Mouse (Mus musculus): Measurements from ENCODE around the gene Scarb2. TPM values are rescaled to one million over a fixed set of nuclear protein-coding genes. Genes with fewer than 3 reads are reported as not detected.

Gene Scarb2
- polyA plus RNA-seq, 1 experiment from 2014 or later: 18.8 TPM

DNA sequence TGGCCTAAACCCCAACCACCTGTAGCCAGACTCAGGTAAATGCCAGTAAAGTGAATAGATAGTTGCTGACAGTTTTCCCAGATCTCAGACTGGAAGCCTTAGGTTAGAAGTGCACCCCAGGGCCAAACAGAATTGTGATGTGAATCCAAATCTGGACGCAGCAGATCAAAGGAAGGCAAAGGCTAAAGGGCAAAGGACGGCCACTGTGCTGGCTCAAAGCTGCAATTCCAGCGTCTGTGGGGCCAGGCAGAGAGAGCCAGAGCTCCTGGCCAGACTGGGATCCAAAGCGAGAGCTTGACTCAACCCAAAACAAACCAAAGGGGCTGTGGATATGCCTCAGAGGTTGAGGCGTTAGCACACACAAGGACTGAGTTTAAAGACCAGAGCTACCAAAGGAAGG is 47.9 kb downstream of the Scarb2 start:
- Histone ChIP-seq H3K9me3 (no peaks in the 10 kb centered on the region), H3K36me3 (peaks cover 49% of the 10 kb centered on the region), H3K9ac (no peak overlapping the region), H3K4me2 (no peak overlapping the region), H3K27ac (replicated peaks) (no peak overlapping the region), H3K27me3 (no peaks in the 10 kb centered on the region), H3K4me3 (no peak overlapping the region), H3K4me1 (replicated peaks) (no peaks in the 10 kb centered on the region)
- no peak for ATAC-seq (ENCODE audit: low read depth)
- WGBS: 50% methylated on average over 5 of the region's 5 CpGs

DNA sequence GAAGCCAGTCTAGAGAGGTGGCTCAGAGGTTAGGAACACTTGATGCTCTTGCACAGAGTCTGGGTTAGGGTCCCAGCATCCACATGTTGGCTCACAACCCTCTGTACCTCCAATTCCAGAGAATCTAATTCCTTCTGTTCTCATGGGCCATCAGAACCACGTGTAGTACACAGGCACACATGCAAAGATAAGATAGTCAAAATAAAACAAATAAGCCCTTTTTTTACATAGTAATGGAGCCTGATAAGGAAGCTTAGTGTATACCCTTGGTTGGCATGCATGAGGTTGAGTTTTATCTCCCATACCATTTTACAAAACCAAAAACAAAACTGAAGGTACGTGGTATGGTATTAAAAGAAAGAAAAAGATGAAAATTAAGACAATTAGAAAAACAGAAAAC is 49.2 kb downstream of the Scarb2 start:
- no peaks in the 10 kb centered on the region for H3K27me3 ChIP-seq
- H3K9me3 ChIP-seq: no peaks in the 10 kb centered on the region
- no peak overlapping the region for H3K27ac ChIP-seq (replicated peaks)
- ATAC-seq (ENCODE audit: low read depth): no peak
- 82% methylated on average over 2 of the region's 2 CpGs for WGBS
- peaks cover 61% of the 10 kb centered on the region for H3K36me3 ChIP-seq
- no peak overlapping the region for H3K9ac ChIP-seq
- no peak overlapping the region for H3K4me3 ChIP-seq
- H3K4me1 ChIP-seq (replicated peaks): no peaks in the 10 kb centered on the region
- no peak overlapping the region for H3K4me2 ChIP-seq

- no peak overlapping the region for H3K9ac ChIP-seq
- no peak overlapping the region for H3K4me3 ChIP-seq
- peaks cover 81% of the 10 kb centered on the region for H3K36me3 ChIP-seq
- H3K9me3 ChIP-seq: no peaks in the 10 kb centered on the region
- H3K4me2 ChIP-seq: no peak overlapping the region
- no peaks in the 10 kb centered on the region for H3K4me1 ChIP-seq (replicated peaks)
- H3K27me3 ChIP-seq: no peaks in the 10 kb centered on the region
- ATAC-seq (ENCODE audit: low read depth): no peak
- H3K27ac ChIP-seq (replicated peaks): no peak overlapping the region
- 94% methylated on average over 5 of the region's 5 CpGs for WGBS
Measured at GRCm38 (mm10) chr5:92452876-92453275, 53.8 kb downstream of the Scarb2 start.

- Histone ChIP-seq H3K4me3 (no peak overlapping the region), H3K27ac (replicated peaks) (no peak overlapping the region), H3K9me3 (no peaks in the 10 kb centered on the region), H3K4me2 (no peak overlapping the region), H3K9ac (no peak overlapping the region), H3K4me1 (replicated peaks) (no peaks in the 10 kb centered on the region), H3K36me3 (peaks cover 90% of the 10 kb centered on the region), H3K27me3 (no peaks in the 10 kb centered on the region)
- WGBS: 91% methylated on average over 5 of the region's 5 CpGs
- ATAC-seq (ENCODE audit: low read depth): no peak
Measured at GRCm38 (mm10) chr5:92446736-92447135, 59.9 kb downstream of the Scarb2 start.

GRCm38 (mm10) chr5:92445016-92445415 is 61.6 kb downstream of the Scarb2 start:
- ATAC-seq (ENCODE audit: low read depth): no peak
- 93% methylated on average over 2 of the region's 2 CpGs for WGBS
- H3K4me1 ChIP-seq (replicated peaks): no peaks in the 10 kb centered on the region
- H3K9me3 ChIP-seq: no peaks in the 10 kb centered on the region
- no peak overlapping the region for H3K4me2 ChIP-seq
- H3K36me3 ChIP-seq: peaks cover 83% of the 10 kb centered on the region
- H3K27me3 ChIP-seq: no peaks in the 10 kb centered on the region
- no peak overlapping the region for H3K4me3 ChIP-seq
- H3K27ac ChIP-seq (replicated peaks): no peak overlapping the region
- no peak overlapping the region for H3K9ac ChIP-seq

- Histone ChIP-seq H3K4me3 (no peak overlapping the region), H3K9ac (no peak overlapping the region), H3K27ac (replicated peaks) (no peak overlapping the region), H3K9me3 (no peaks in the 10 kb centered on the region), H3K27me3 (no peaks in the 10 kb centered on the region), H3K36me3 (peaks cover 62% of the 10 kb centered on the region), H3K4me1 (replicated peaks) (no peaks in the 10 kb centered on the region), H3K4me2 (no peak overlapping the region)
- WGBS: 93% methylated on average over 7 of the region's 7 CpGs
- no peak for ATAC-seq (ENCODE audit: low read depth)
Measured at GRCm38 (mm10) chr5:92442914-92443313, 63.7 kb downstream of the Scarb2 start.

GRCm38 (mm10) chr5:92441494-92441893 is 65.1 kb downstream of the Scarb2 start:
- Histone ChIP-seq H3K4me2 (no peak overlapping the region), H3K9me3 (no peaks in the 10 kb centered on the region), H3K4me3 (no peak overlapping the region), H3K36me3 (peaks cover 47% of the 10 kb centered on the region), H3K27me3 (no peaks in the 10 kb centered on the region), H3K9ac (no peak overlapping the region), H3K4me1 (replicated peaks) (no peaks in the 10 kb centered on the region), H3K27ac (replicated peaks) (no peak overlapping the region)
- WGBS: 67% methylated on average over 5 of the region's 5 CpGs
- no peak for ATAC-seq (ENCODE audit: low read depth)

GRCm38 (mm10) chr5:92438540-92438939 is 68.1 kb downstream of the Scarb2 start:
- Histone ChIP-seq H3K36me3 (peaks cover 19% of the 10 kb centered on the region), H3K4me2 (no peak overlapping the region), H3K4me3 (no peak overlapping the region), H3K27me3 (no peaks in the 10 kb centered on the region), H3K9ac (no peak overlapping the region), H3K4me1 (replicated peaks) (peaks cover 13% of the 10 kb centered on the region), H3K27ac (replicated peaks) (no peak overlapping the region), H3K9me3 (no peaks in the 10 kb centered on the region)
- WGBS: 87% methylated on average over 8 of the region's 8 CpGs
- no peak for ATAC-seq (ENCODE audit: low read depth)

DNA sequence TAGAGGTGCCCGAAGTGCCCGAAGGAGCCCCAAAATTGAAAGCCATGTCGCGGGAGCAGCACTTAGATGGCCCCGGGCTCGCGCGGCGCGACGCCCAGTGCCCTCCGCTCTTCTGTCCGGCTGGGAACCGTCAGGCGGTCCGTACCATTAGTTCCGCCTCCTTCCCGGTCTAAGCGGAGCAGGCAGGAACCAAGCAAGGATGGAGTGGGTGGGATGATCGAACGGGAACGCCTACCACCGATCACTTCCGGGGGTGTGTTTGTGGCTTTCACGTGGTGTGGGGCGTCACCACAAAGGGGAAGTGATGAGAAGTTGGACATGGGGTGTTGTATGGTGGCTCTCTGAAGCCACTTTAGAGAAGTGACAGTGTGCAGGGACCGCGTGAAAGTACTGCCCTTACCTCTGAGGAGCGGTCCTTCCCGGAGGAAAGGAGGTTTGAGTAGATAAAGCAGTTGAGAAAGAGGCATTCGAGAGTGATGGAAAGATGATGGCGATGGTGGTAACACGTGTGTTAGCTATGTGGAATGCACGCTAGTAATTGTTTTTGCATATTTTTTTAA is 71.5 kb downstream of the Scarb2 start, which contains the start of gene Nup54:
Nup54 (minus strand) TSS at position 195 of the 560 bp plus-strand sequence.
- peak; percentile 100 for ATAC-seq (ENCODE audit: low read depth)
- peak within 1 kb of the TSS; percentile 93 for H3K9ac ChIP-seq
- under 1% methylated on average over 34 of the region's 34 CpGs for WGBS
- H3K4me2 ChIP-seq: peak within 1 kb of the TSS; percentile 91
- no peaks in the 10 kb centered on the region for H3K36me3 ChIP-seq
- no peaks in the 10 kb centered on the region for H3K27me3 ChIP-seq
- H3K4me1 ChIP-seq (replicated peaks): peaks cover 23% of the 10 kb centered on the region
- H3K27ac ChIP-seq (replicated peaks): peak within 1 kb of the TSS; percentile 74
- H3K4me3 ChIP-seq: peak within 1 kb of the TSS; percentile 80
- no peaks in the 10 kb centered on the region for H3K9me3 ChIP-seq

DNA sequence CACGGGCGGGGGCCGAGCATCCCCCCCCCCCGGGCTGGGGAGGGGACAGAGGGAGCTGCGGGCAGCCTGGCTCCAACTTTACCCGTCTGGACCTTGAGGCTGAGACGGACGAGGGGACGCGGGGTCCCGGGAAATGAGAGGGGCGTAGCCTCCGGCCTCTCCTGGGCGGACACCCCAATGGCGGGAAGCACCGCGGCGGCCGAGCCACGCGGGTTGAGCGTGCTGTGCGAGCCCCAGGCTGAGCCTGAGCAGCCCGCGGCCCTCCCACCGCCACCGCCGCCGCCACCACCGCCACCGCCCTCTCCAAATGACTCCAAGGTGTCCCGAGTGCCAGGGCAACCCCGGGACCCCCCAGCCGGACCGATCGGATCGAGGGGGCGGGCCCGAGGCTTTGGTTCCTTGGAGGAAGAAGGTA is 72.1 kb downstream of the Scarb2 start:
- Histone ChIP-seq H3K36me3 (no peaks in the 10 kb centered on the region), H3K27me3 (no peaks in the 10 kb centered on the region), H3K4me1 (replicated peaks) (peaks cover 23% of the 10 kb centered on the region), H3K9ac (peak overlapping the region; percentile 93), H3K27ac (replicated peaks) (peak overlapping the region; percentile 74), H3K4me2 (peak overlapping the region; percentile 91), H3K9me3 (no peaks in the 10 kb centered on the region), H3K4me3 (peak overlapping the region; percentile 80)
- under 1% methylated on average over 34 of the region's 39 CpGs for WGBS
- ATAC-seq (ENCODE audit: low read depth): peak; percentile 76

DNA sequence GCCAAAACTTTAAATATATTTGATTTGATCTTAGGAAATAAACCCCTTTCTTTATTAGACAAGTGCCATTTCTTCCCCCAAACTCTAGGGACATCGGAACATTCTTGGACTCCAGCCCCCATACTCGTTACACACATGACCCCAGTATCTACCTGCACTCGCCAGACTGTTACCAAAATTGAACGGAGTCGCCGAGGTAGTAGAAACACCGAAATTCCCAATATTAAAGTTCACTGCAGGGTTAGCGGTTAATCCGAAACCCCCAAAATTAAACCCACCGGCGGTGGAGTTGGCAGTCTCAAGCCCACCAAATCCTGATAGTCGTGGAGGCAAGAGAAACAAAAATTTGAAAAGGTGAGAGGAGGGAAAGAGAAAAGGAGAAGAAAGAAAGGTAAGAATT is 72.6 kb downstream of the Scarb2 start:
- H3K27me3 ChIP-seq: no peaks in the 10 kb centered on the region

GRCm38 (mm10) chr5:92431611-92432010 is 75.0 kb downstream of the Scarb2 start:
- H3K9ac ChIP-seq: no peak overlapping the region
- peaks cover 3% of the 10 kb centered on the region; the same call in 1 of the 2 replicates for H3K9me3 ChIP-seq
- H3K36me3 ChIP-seq: peaks cover 26% of the 10 kb centered on the region
- H3K27me3 ChIP-seq: no peaks in the 10 kb centered on the region
- no peak overlapping the region for H3K4me2 ChIP-seq
- H3K27ac ChIP-seq (replicated peaks): no peak overlapping the region
- H3K4me3 ChIP-seq: no peak overlapping the region
- WGBS: 60% methylated on average over 7 of the region's 7 CpGs
- no peak for ATAC-seq (ENCODE audit: low read depth)
- H3K4me1 ChIP-seq (replicated peaks): peaks cover 23% of the 10 kb centered on the region

More for the DNA sequence above, 72.6 kb downstream of the Scarb2 start:
- H3K9ac ChIP-seq: peak overlapping the region; percentile 93
- H3K4me3 ChIP-seq: peak overlapping the region; percentile 80
- no peaks in the 10 kb centered on the region for H3K9me3 ChIP-seq
- WGBS: 2% methylated on average over 12 of the region's 12 CpGs
- peaks cover 23% of the 10 kb centered on the region for H3K4me1 ChIP-seq (replicated peaks)
- H3K4me2 ChIP-seq: peak overlapping the region; percentile 91
- peaks cover 2% of the 10 kb centered on the region for H3K36me3 ChIP-seq
- no peak for ATAC-seq (ENCODE audit: low read depth)
- no peak overlapping the region for H3K27ac ChIP-seq (replicated peaks)

DNA sequence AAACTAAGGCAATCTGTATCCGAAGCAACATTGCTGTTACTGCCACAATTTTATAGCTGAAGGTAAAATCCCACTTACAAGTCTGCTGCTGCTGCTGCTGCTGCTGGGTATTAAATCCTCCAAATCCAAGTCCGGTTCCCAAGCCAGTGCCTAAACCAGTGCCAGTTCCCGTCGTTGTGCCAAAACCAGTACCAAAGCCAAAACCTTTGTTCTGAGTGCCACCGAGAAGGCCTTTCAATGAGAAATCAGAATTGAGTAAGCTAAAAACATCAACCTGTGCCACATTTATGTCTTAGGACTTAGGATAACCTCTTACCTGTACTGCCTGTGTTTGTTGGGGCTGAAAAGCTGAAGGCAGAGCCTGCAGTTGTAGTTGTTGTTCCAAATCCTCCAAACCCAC is 75.9 kb downstream of the Scarb2 start:
- H3K4me1 ChIP-seq (replicated peaks): peaks cover 23% of the 10 kb centered on the region
- no peak overlapping the region for H3K9ac ChIP-seq
- H3K27me3 ChIP-seq: no peaks in the 10 kb centered on the region
- 94% methylated on average over 5 of the region's 5 CpGs for WGBS
- ATAC-seq (ENCODE audit: low read depth): no peak
- H3K4me2 ChIP-seq: no peak overlapping the region
- peaks cover 3% of the 10 kb centered on the region; the same call in 1 of the 2 replicates for H3K9me3 ChIP-seq
- no peak overlapping the region for H3K27ac ChIP-seq (replicated peaks)
- peaks cover 29% of the 10 kb centered on the region for H3K36me3 ChIP-seq
- H3K4me3 ChIP-seq: no peak overlapping the region

Data from neural tube, embryonic 13.5 days (tissue).